Mouse (Mus musculus) lung, postnatal 0 days (tissue): ENCODE data around the gene Arhgef28.

ENCODE experiments used
- CTCF ChIP-seq: IDR thresholded peaks from 2 replicates; pipeline ENCODE4 v1.5.1; 2016; ENCODE audit warnings: antibody characterized with exemption, mild to moderate bottlenecking
- EP300 ChIP-seq: IDR thresholded peaks from 2 replicates; pipeline ENCODE4 v1.6.1; 2016; ENCODE audit warnings: antibody characterized with exemption, mild to moderate bottlenecking, control low read depth

- TF ChIP-seq CTCF, result no peak
- TF ChIP-seq EP300, result no peak
Measured at GRCm38 (mm10) chr13:97919590-97919989, 286.6 kb downstream of the Arhgef28 start.
